ENCODE assay signal across 20 mouse cellular contexts in the genomic region with DNA sequence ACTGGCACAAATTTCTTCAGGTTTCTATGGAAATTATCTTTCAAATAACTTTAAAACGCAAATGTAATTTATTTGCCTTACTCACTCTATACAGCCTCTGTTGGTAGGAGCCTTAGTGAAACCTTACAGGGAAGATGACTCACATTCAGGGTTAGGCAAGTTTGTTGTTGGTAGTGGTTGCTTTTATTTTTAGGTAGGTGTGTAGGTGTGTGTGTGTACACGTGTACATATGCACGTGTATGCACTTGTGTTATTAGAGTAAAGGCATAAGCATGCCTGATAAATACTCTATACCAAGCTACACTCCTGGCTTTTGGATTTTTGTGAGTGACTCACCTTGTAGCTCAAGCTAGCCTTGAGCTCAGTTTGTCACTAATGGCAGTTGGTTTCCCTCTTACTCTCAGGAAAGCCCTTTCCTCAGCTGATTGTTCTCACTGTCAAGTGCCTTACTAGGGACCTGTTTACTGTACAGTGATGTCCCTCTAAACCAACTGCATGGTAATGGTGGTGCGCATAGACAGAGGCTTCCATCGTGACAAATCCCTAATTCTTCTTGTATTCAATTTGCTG. TPM values are rescaled to one million over a fixed set of nuclear protein-coding genes. Genes with fewer than 3 reads are reported as not detected.
DNase-seq lines count a peak whose midpoint lies in the region; ATAC-seq and TF ChIP-seq lines count a peak whose summit lies in the region.
"Had no signal": no experiment of that assay in that cellular context is flagged by ENCODE, and none has a peak within 500 bp of the region (broad histone marks: within the 10 kb centered on the region; RNA-seq: fewer than 3 reads in every experiment).

No protein-coding gene starts in this region.

- peak; percentile 18; the same call in 1 of the 2 replicates for ATAC-seq in kidney, embryonic 15.5 days (replicated peaks; ENCODE audit: low FRiP score)
- ATAC-seq in stomach, postnatal 0 days (ENCODE audit: low FRiP score, low TSS enrichment): peak; percentile 64
- ATAC-seq: forebrain, embryonic 16.5 days; inflammation-experienced regulatory T-cells, adult 6 months; intestine, postnatal 0 days had no signal

- no peak for TF ChIP-seq CTCF in stomach, postnatal 0 days (IDR thresholded peaks at IDR 0.05; ENCODE audit: low read depth)

- intact Hi-C loops in heart, postnatal 25 days (cut with DNase I): no loop called here

- no peak overlapping the region for H3K9ac ChIP-seq in kidney, embryonic 15.5 days
- no peak overlapping the region for H3K9ac ChIP-seq in stomach, postnatal 0 days (ENCODE audit: low read length)
- H3K9ac ChIP-seq: embryonic facial prominence, embryonic 13.5 days; forebrain, embryonic 12.5 days; heart, embryonic 12.5 days; hindbrain, embryonic 15.5 days had no signal

- no peak for TF ChIP-seq EP300 in stomach, postnatal 0 days (optimal IDR thresholded peaks at IDR 0.05)

- WGBS in kidney, embryonic 15.5 days: 82% methylated on average over 5 of the region's 5 CpGs
- 69% methylated on average over 5 of the region's 5 CpGs for WGBS in stomach, postnatal 0 days

- H3K27ac ChIP-seq in kidney, embryonic 15.5 days: peak overlapping the region; percentile 49
- H3K27ac ChIP-seq in stomach, postnatal 0 days (replicated peaks): no peak overlapping the region
- H3K27ac ChIP-seq: embryonic facial prominence, embryonic 13.5 days; forebrain, embryonic 12.5 days; hindbrain, embryonic 15.5 days had no signal

- H3K36me3 ChIP-seq in kidney, embryonic 15.5 days: no peaks in the 10 kb centered on the region
- no peaks in the 10 kb centered on the region for H3K36me3 ChIP-seq in stomach, postnatal 0 days (ENCODE audit: control insufficient read depth, insufficient read depth, low read length)
- H3K36me3 ChIP-seq: forebrain, embryonic 12.5 days; heart, embryonic 12.5 days; hindbrain, embryonic 15.5 days had no signal

- DNase-seq in kidney, postnatal 10 days: no peak
- peak; percentile 35 for DNase-seq in A20 (ENCODE audit: low read depth, low spot score)
- DNase-seq in NIH3T3 (ENCODE audit: low read depth): peak; percentile 13
- no peak for DNase-seq in stomach, postnatal 0 days (ENCODE audit: low spot score)
- no peak for DNase-seq in heart, postnatal 25 days (ENCODE audit: low spot score)
- DNase-seq in retina, embryonic 14.5 days (ENCODE audit: low spot score): no peak
- DNase-seq: adrenal gland, adult 8-10 months; cerebellum, adult 11-12 months; cerebellum, adult 9-10 months; cerebellum, postnatal 25 days; gastrocnemius, postnatal 14 days; heart, postnatal 36 days had no signal

- H3K27me3 ChIP-seq in kidney, embryonic 15.5 days: no peaks in the 10 kb centered on the region
- no peaks in the 10 kb centered on the region for H3K27me3 ChIP-seq in stomach, postnatal 0 days (ENCODE audit: control insufficient read depth, insufficient read depth, low read length)
- H3K27me3 ChIP-seq: embryonic facial prominence, embryonic 13.5 days; forebrain, embryonic 12.5 days; heart, embryonic 12.5 days; hindbrain, embryonic 15.5 days had no signal

- H3K4me1 ChIP-seq in kidney, embryonic 15.5 days: peaks cover 40% of the 10 kb centered on the region
- no peaks in the 10 kb centered on the region; the same call in 1 of the 2 replicates for H3K4me1 ChIP-seq in stomach, postnatal 0 days (replicated peaks; ENCODE audit: control insufficient read depth, insufficient read depth)
- H3K4me1 ChIP-seq: forebrain, embryonic 12.5 days had no signal

- H3K4me3 ChIP-seq in kidney, embryonic 15.5 days (replicated peaks): no peak overlapping the region
- H3K4me3 ChIP-seq in stomach, postnatal 0 days (ENCODE audit: low read depth, low read length): no peak overlapping the region
- H3K4me3 ChIP-seq: embryonic facial prominence, embryonic 13.5 days; forebrain, embryonic 12.5 days; heart, embryonic 12.5 days; hindbrain, embryonic 15.5 days had no signal

- H3K9me3 ChIP-seq in kidney, embryonic 15.5 days (replicated peaks): no peaks in the 10 kb centered on the region
- H3K9me3 ChIP-seq in stomach, postnatal 0 days (ENCODE audit: control insufficient read depth, low read length): no peaks in the 10 kb centered on the region
- H3K9me3 ChIP-seq: embryonic facial prominence, embryonic 13.5 days; forebrain, embryonic 12.5 days; heart, embryonic 12.5 days; hindbrain, embryonic 15.5 days had no signal

- H3K4me2 ChIP-seq in kidney, embryonic 15.5 days: no peak overlapping the region
- H3K4me2 ChIP-seq in stomach, postnatal 0 days (replicated peaks; ENCODE audit: low read depth): no peak overlapping the region
- H3K4me2 ChIP-seq: embryonic facial prominence, embryonic 13.5 days; forebrain, embryonic 12.5 days; heart, embryonic 12.5 days; hindbrain, embryonic 15.5 days had no signal

RNA-seq across cellular contexts. Expression of a gene that starts 15.0 kb away (rescaled TPM):
- polyA plus RNA-seq in kidney, embryonic 15.5 days (2015; fragmentation: Nextera tagmentation; extraction: Ambion mirVana): 17.4 and 20.1 TPM in 2 replicates
- polyA plus RNA-seq in stomach, postnatal 0 days (2015; fragmentation: Nextera tagmentation; extraction: Ambion mirVana): 6.1 and 8.1 TPM in 2 replicates
- total RNA-seq in heart, postnatal 25 days (2021): 10 to 100 TPM; 15.6 to 17.9 TPM

RNA-seq across cellular contexts. Expression of a gene that starts 42.2 kb away (rescaled TPM):
- polyA plus RNA-seq in kidney, embryonic 15.5 days (2015; fragmentation: Nextera tagmentation; extraction: Ambion mirVana): 22.2 TPM in 2 replicates
- 21.3 and 22.9 TPM in 2 replicates for polyA plus RNA-seq in stomach, postnatal 0 days (2015; fragmentation: Nextera tagmentation; extraction: Ambion mirVana)
- total RNA-seq in heart, postnatal 25 days (2021): 10 to 100 TPM; 78.7 to 87.6 TPM

Comparison
In these comparisons a context has a peak if more than half of its experiments do, and no peak if none do; other contexts are left out.
1. DNase-seq: peak in A20 (single experiment) and NIH3T3 (single experiment); none in kidney, postnatal 10 days (single experiment), stomach, postnatal 0 days (single experiment), heart, postnatal 25 days (single experiment) and retina, embryonic 14.5 days (single experiment).